Mouse (Mus musculus): ENCODE measurements around the gene Prmt7. TPM values are rescaled to one million over a fixed set of nuclear protein-coding genes. Genes with fewer than 3 reads are reported as not detected.

Prmt7 gene
- polyA plus RNA-seq, 1 experiment: 36.7 TPM

- Histone ChIP-seq H3K27me3 (ENCODE audit: control insufficient read depth, insufficient read depth, low read length) (no peaks in the 10 kb centered on the region), H3K4me1 (replicated peaks; ENCODE audit: control insufficient read depth, insufficient read depth, low read length) (no peaks in the 10 kb centered on the region), H3K4me3 (ENCODE audit: control insufficient read depth, insufficient read depth, low read length) (no peak overlapping the region), H3K27ac (ENCODE audit: control insufficient read depth, insufficient read depth, low read length) (no peak overlapping the region), H3K36me3 (ENCODE audit: control insufficient read depth, insufficient read depth, low read length) (no peaks in the 10 kb centered on the region)
- no peak for TF ChIP-seq POLR2A (IDR thresholded peaks at IDR 0.05; ENCODE audit: control insufficient read depth, extremely low read depth, insufficient read depth, low read length, poor library complexity)
- no peak for TF ChIP-seq CTCF (IDR thresholded peaks at IDR 0.05; ENCODE audit: borderline replicate concordance, control insufficient read depth, extremely low read depth, insufficient read depth, low read length, poor library complexity)
- 90% methylated on average over 9 of the region's 9 CpGs for WGBS
- DNase-seq: no peak
These were observed 90.3 kb downstream of the Prmt7 start for GRCm38 (mm10) chr8:106300739-106301715.

Other genes starting within 250 kb of the Prmt7 start
- gene Slc12a4, start 244.8 kb upstream of the Prmt7 start, polyA plus RNA-seq (2012; rRNA removed): 69.3 TPM in 2 replicates
- gene Dpep3, start 231.5 kb upstream of the Prmt7 start, polyA plus RNA-seq (2012; rRNA removed): 0.09 TPM in 1 of 2 replicates, not detected in the other
- 19.8 and 22.3 TPM in 2 replicates for gene Dus2, start 219.6 kb upstream of the Prmt7 start, polyA plus RNA-seq (2012; rRNA removed)
- not detected in 2 replicates for gene Dpep2nb, start 205.0 kb upstream of the Prmt7 start, polyA plus RNA-seq (2012; rRNA removed)
- gene Ddx28, start 199.1 kb upstream of the Prmt7 start, polyA plus RNA-seq (2012; rRNA removed): 16.7 and 20.3 TPM in 2 replicates
- 161 and 186 TPM in 2 replicates for gene Nfatc3, start 152.1 kb upstream of the Prmt7 start, polyA plus RNA-seq (2012; rRNA removed)
- gene Esrp2, start 74.0 kb upstream of the Prmt7 start, polyA plus RNA-seq (2012; rRNA removed): 24.5 and 29.9 TPM in 2 replicates
- 17.4 and 18.2 TPM in 2 replicates for gene Pla2g15, start 60.5 kb upstream of the Prmt7 start, polyA plus RNA-seq (2012; rRNA removed)
- gene Slc7a6, start 42.1 kb upstream of the Prmt7 start, polyA plus RNA-seq (2012; rRNA removed): 96.3 and 103 TPM in 2 replicates
- gene Slc7a6os, start within 50 bp of the Prmt7 start, polyA plus RNA-seq (2012; rRNA removed): 44.9 and 45.5 TPM in 2 replicates
- 3.6 and 3.8 TPM in 2 replicates for gene Smpd3, start 127.1 kb downstream of the Prmt7 start, polyA plus RNA-seq (2012; rRNA removed)
- gene Zfp90, start 204.4 kb downstream of the Prmt7 start, polyA plus RNA-seq (2012; rRNA removed): 4.1 and 4.7 TPM in 2 replicates

Measured in thymus, adult 2 months (tissue).